Mouse (Mus musculus) embryo, embryonic 11 days (tissue): ENCODE data around the gene Bcl2l11.
"Not testable (repeated sequence)": the region's sequence is repeated elsewhere in the genome, so short reads cannot be mapped to it uniquely, and the experiment has no call there.

Source experiments
- DNase-seq: peaks from one replicate; pipeline ENCODE4 v3.0.0-alpha.2; 2015

Bcl2l11 gene

DNA sequence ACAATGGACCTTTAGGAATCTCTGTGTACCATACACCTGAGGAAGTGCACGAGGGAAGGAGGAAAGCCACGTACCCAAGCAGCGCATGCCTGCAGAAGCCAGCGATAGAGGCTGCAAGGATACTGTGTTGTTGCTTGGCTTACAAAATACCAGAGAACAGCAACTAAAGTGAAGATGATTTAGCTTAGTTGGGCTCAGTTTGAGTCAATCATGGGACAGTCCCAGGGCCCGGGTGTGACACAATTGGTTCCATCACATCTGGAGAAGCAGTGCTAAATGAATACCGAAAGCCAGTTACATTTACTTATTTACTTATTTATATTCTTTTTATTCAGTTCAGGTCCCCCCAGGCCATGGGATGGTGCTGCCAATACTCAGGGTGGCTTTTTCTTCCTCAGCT is 49.8 kb downstream of the Bcl2l11 start:
- no peak for DNase-seq

DNA sequence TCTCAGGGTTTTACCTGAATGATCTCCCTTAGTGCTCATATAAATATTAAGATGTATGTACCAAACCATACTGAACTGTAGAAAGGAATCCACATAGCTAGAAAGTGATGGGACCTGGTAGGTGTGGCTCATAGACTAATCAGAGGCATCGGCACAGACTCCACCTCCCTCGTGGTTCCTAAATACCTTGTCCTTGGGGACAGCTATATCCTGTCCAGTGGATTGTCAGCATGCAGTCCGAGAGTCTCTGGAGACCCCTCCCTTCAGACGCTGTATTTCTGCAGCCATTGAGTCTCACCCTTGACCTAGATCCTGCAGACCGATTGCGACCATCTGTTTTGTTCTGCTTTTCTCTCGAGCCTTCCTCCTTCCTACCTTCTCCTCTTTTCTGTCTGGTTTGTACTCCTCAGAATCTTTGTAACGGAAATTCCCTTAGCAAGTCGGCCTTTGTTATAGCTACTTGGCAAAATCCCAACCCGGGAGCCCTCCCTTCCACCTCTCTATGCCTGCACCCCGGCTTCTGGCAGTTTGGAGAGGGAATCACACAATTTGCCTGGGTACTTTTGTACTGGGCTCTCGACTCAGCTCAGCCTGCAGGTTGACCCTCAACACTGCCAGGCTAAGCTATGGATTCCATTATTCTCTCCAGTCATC is 50.7 kb downstream of the Bcl2l11 start:
- no peak for DNase-seq

GRCm38 (mm10) chr2:128177241-128177661 is 51.4 kb downstream of the Bcl2l11 start:
- no peak for DNase-seq

DNA sequence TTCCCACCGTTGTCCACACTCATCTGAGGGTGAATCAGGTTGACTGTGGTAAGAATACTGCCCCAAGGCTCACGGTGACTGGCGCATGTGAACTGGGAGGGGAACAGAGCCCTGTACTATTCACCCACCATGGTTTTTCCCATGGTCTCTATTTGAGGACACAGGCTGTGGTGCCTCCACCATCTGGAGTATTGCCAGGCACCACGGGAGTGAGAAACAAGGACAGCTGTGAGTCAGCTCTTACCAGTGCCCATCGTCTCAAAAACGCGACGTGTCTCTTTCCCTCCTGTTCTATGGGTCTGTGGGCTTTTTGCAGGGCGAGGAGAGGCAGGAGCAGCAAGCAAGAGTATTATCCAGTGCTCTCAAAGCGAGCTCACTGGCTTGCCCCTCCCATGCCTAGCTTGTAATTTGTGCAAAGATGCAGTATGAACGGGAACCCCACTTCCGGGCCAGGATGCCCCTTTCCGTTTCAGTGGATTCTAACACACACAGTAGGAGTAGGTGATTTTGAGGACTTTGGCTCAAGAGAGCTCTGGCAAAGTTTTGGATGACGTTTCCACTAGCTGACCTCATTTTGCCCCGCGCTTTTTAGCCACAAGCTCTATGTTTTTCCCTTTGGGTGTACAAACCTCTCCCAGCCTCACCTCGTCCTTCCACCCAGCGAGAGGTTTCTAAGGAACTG is 53.4 kb downstream of the Bcl2l11 start:
- DNase-seq = no peak

- peak; percentile 54 for DNase-seq
Measured at GRCm38 (mm10) chr2:128179808-128180379, 54.1 kb downstream of the Bcl2l11 start.

DNA sequence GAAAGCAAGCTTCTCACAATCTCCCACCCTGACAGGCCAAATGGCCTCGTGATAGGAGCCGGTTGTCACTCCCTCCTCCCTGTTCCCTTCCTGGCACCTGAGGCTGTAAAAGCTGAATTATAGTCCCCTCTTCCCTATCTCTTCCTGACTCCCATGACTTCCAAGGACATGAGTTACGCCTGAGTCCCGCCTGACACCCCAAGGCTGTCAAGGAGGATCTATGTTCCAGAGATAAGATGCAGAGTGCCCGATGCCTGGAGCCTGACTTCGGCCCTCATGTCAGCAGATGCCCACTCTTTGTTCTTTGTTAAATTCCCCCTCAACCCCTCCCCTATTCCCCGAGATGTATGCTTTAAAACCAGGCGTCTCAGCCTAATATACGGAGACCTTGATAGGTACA is 56.3 kb downstream of the Bcl2l11 start:
- not testable (repeated sequence) for DNase-seq

GRCm38 (mm10) chr2:128182751-128183150 is 56.9 kb downstream of the Bcl2l11 start:
- no peak for DNase-seq

DNA sequence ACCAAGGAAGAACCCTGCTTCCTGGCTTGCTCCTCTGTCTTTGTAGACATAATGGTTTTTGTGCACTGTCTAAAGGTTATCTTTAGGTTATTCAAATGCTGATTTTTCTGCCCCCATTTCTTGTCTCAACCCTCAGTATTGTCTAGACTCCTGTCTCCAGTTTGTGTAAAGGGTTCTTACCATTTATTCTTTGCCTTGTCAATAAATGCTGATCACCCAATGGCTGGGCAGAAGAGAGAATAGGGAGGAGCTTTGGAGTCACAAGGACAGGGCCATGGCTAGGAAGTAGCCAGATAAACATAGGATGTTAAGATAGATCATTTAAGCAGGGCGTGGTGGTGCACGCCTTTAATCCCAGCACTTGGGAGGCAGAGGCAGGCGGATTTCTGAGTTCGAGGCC is 57.9 kb downstream of the Bcl2l11 start:
- no peak for DNase-seq

GRCm38 (mm10) chr2:128185942-128186341 is 60.1 kb downstream of the Bcl2l11 start:
- DNase-seq = no peak

DNA sequence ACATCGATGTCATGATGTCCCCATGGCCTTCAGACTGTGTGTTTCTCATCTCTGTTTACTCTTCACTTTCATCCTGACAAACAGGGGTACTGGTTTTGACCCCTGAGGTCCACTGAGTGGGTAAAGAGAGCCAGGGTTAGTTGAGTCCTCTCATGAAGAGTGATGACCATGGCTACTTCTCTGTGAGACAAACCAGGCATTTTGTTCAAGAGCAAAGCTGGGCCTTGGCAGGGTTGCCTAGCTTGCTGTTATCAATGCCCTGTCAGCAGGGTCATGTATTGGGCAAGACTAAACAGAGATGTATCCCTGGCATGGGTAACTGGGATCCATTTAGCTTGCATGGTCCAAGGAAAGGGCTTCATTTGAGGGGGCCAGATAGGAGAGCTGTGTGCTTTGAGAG is 61.4 kb downstream of the Bcl2l11 start:
- DNase-seq = no peak

DNA sequence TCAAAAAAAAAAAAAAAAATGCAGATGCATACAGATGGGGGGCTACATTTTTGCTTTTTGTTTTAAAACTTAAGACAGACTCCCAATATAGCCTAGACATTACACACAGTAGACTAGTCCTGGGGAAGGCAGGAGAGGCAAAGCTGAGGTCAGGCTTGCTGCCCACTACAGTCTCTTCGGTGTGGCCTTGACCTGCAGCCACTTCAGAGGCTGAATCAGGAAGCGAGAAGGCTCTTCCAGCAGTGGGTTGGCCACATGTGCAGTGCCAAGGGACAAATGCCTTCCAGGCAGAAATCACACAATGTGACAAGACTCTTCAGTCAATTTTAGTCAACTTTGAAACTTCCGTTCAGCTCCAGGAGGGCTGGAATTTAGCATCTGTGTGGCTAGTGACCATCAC is 62.6 kb downstream of the Bcl2l11 start:
- DNase-seq = no peak

DNA sequence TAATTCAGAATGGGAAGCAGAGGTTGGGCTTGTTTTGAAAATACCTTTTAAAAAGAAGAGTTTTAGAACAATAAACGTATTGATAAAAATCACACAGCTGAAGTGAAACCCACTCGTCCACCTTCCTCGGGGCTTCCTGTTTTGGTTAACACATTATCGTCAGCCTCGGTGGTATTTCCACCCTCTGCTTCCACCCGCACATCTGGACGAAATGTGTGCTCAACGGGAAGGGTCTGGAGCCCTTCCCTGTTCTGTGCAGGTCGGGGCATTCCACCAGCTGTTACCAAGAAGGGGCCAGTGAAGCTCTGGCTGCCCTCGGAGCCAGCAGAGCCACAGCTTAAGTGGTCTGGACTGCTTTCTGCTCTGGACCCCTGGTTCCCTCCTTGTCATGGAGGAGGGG is 63.9 kb downstream of the Bcl2l11 start:
- peak; percentile 65 for DNase-seq

DNA sequence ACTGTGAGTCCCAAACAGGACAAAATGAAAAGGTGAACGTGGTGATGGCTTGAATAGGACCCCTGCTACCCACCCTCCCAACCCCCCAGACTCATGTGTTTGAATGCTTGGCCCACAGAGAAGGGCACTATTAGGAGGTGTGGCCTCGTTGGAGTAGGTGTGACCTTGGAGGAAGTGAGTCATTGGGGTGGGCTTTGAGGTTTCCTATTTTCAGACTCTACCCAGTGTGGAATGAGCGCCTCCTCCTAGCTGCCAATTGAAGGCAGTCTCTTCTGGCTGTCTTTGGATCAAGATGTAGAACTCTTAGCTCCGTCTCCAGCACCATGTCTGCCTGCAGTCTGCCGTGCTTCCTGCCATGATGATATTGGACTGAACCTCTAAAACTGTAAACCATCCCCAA is 64.4 kb downstream of the Bcl2l11 start:
- no peak for DNase-seq

GRCm38 (mm10) chr2:128193411-128193810 is 67.6 kb downstream of the Bcl2l11 start:
- no peak for DNase-seq

DNA sequence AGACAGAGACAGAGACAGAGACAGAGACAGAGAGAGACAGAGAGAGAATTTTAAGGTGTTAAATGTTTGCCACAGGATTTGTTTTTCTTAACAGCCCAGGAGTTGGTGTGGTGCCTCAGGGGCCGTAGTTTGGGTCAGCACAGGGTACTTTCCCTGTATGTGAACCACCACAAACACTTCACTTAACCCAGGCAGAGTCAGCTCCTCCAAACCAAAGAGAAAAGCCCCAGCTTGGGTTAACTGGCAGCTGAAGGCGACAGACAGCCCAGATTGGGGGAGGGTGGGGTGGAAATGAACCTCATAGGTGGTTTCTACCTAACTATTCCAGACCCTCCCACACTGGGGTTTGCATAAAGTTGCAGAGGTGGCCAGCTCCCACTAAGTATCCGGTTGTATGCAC is 71.5 kb downstream of the Bcl2l11 start:
- no peak for DNase-seq

- no peak for DNase-seq
Measured at GRCm38 (mm10) chr2:128203147-128203546, 77.3 kb downstream of the Bcl2l11 start.

DNA sequence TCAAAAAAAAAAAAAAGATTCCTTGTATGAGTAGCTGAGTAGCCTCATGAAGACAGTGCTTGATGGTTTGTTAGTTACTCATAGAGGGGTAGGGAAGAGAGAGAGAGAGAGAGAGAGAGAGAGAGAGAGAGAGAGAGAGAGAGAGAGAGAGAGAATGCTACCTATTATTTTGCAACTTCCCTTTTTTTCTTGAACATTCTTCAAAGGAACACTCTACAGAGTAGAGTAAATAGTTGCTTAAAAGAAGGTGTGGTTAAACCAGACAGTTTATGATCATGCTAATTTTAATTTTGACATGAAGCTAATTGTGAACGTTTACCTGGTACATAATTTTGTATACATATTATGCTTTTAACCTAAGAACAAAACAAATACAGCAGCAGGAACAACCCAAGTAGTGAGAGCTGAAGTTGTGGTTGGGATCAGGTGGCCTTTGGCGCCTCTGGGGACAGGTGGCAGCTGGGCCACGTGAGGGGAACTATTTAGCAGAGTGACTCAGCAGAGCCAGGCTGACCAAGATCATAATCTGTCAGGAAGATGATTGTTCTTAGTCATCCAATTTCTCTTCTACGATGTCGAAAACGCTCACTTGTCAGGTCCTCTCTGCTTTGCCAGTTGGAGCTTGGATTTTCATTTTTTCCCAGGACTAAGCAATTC is 78.0 kb downstream of the Bcl2l11 start:
- no peak for DNase-seq

DNA sequence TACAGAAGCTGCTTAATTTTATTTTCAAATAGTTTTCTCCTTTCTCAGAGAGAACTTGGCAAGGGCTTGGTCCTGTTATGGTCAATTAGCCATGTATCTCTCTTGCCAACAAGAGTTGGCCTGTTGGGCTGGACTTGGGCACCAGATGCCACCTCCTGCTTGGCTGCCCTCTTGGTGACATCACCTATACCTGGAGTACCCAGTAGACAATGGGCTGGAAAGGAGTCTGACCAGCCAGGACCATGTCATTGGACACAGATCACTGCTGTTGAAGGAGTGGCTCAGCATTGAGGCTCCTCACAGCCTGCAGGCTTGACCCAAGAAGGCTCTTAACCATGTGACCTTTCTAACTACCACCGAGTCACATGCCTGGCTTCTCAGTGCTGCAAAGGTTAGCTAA is 82.7 kb downstream of the Bcl2l11 start:
- DNase-seq = no peak

GRCm38 (mm10) chr2:128209841-128210329 is 84.0 kb downstream of the Bcl2l11 start:
- DNase-seq = no peak

- DNase-seq = no peak
Measured at GRCm38 (mm10) chr2:128210376-128210775, 84.5 kb downstream of the Bcl2l11 start.

DNA sequence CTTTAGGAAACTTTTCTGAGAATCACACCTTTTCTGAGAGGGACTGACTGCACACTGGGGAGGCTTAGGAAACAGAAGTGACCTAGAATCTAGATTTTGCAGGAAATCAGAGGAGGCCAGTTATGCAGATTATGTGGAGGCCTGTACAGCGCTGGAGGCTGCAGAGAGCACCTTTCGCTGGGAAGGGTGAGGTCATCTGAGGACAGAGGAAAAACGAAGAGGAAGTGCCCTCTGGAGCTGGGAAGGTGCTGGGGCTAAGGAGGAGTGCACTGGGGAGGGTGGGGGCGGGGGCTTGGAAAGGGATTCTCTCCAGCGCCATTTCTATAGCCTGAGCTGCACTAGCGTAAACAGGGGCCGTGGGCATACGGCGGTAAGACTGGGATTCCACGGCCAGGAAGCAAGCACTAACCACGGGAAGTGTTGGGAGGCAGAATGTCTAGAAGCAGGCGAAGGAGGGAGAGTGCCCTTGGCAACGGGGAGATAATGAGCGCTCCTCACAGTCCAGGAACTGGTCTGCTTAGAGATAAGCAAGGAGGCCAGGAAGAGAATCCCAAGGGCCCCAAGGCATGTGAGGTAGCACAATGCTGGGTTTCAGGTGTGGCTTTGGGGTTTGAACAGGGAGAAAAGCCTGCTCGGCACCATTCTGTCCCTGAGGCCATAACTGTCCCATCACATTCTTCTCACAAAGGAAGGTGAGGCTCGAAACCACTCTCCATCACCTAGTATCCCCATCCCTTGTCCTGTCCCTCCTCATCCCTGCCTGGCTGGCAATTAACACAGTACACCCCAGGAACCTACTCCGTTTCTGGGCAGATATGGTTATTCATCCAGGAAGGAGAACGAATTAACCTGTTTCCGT is 85.4 kb downstream of the Bcl2l11 start:
- DNase-seq = peak; percentile 33

GRCm38 (mm10) chr2:128211881-128212209 is 86.0 kb downstream of the Bcl2l11 start:
- DNase-seq = no peak
